Mouse (Mus musculus) urinary bladder, postnatal 25 days (tissue): ENCODE measurements around the gene Cyp19a1.

ENCODE experiments used
- DNase-seq: peaks from one replicate; pipeline ENCODE4 v3.0.0; 2022; ENCODE audit warnings: low spot score

Gene Cyp19a1

DNA sequence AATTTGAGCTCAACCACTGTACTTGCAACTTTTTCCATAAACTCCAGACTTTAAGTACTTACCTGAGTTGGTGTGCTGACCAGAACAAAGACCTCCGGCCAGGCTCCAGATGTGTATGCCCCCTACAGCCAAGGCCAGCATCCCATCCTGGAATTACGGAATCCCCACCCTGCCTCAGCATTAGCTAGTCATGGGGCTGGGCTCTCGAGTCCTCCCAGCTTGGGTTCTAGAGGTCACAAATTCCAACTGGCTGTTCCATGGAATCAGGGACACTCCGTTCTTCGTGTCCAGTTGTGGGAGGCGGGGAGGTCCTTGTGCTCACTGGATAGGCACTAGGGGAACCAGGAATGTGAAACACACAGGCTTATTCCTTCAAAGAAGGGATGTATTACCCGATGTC lies at the start of gene Cyp19a1:
Cyp19a1 (minus strand) TSS at position 101 of the 400 bp plus-strand sequence.
- no peak for DNase-seq

DNA sequence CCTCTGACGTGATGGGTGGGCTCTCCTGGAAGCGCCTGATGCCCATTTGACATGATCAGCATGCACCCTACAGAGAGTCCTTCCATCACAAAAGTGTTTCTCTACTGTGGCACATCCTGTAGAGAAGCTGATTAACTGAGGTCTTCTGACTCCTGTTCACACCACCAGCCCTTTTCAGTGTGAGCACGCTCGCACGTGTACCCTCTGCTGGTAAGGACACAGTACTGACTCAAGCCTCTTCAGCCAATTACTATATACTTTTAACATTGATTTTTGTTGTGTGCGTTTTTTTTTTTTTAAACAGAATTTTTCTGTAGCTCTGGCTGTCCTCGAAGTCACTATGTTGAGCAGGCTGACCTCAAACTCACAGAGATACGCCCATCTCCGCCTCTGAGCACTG lies 48.5 kb upstream of the Cyp19a1 start:
- no peak for DNase-seq

DNA sequence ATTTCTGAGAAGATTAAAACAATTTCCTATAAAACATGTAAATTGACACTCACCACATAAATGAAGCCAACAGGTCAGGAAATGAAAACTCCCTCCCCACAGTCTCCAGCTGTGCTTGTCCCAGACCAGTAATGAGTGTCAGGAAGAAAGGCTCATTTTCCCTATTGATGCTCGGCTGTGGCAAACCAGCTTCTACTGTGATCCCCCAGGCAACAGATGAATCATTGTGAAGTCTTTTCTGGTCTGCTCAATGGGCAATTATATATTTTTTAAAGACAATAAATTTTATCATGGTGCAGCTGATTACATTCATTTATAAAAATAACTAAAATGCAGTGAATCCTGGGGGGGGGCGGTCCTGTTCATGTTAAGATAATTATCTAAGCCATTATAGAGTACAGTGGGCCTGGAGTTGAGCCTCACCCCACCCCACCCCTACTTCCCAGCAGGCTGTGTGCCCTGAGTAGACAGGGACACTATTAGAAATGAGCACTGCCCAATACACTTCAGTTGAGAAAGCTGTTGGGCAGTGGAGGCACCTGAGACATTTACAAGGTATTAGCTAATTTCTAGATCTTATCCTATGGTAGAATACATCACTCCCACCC lies 40.9 kb upstream of the Cyp19a1 start:
- no peak for DNase-seq

DNA sequence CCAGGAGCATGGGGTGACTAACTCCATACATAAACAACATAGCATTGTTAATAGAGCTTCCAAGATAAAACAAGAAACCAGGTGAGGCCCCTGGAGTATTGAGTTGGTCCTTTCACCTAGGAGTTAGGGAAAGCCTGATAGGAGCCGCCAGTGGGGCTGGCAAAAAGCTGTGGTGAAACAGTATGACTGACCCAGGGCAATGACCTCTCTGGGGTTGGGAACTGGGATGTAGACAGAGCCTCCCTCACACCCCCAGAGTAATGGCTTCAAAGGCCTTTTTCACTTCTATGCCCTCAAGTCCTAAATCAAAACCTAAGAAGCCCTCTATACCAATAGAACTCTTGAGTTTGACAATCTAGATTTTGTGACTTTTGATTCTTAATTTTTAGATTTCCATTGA lies 40.3 kb upstream of the Cyp19a1 start:
- DNase-seq: no peak

DNA sequence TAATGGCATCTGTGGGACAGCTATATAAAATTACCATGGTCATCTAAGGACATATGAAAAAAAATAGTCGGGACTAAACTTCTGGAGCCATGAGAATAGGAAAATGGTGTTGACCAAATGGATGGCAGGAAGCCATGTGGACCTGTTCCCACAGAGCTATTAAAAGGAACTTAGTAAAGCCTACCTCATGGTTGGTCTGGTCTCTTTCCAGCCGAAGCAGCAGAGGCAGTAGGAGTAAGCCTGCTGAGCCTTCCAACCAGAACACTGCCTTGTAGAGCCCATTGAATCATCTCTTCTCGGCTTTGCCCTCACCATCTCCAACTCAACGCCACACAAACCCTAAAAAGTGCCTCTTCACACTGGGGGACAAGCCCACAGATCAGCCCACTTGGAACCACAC lies 33.3 kb upstream of the Cyp19a1 start:
- DNase-seq: no peak

GRCm38 (mm10) chr9:54299792-54300191 lies 31.9 kb upstream of the Cyp19a1 start:
- no peak for DNase-seq

DNA sequence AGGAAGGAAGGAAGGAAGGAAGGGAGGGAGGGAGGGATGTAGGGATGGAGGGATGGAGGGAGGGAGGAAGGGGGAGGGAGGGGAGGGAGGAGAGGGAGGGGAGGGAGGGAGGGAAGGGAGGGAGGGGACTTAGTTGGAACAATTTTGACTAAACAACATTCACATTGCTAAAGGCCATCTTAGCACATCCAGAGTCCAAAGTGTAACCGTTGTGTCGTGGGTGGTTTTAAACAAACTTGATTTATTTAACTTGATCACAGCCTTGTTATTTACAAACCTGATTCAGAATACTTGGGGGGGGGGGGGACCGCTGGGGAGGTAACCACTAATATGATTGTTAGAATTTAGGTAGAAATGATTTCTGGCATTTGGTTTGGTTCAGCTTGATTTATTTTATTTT lies 31.5 kb upstream of the Cyp19a1 start:
- DNase-seq: no peak

- DNase-seq: no peak
Observed at GRCm38 (mm10) chr9:54287804-54288203, 19.9 kb upstream of the Cyp19a1 start.

DNA sequence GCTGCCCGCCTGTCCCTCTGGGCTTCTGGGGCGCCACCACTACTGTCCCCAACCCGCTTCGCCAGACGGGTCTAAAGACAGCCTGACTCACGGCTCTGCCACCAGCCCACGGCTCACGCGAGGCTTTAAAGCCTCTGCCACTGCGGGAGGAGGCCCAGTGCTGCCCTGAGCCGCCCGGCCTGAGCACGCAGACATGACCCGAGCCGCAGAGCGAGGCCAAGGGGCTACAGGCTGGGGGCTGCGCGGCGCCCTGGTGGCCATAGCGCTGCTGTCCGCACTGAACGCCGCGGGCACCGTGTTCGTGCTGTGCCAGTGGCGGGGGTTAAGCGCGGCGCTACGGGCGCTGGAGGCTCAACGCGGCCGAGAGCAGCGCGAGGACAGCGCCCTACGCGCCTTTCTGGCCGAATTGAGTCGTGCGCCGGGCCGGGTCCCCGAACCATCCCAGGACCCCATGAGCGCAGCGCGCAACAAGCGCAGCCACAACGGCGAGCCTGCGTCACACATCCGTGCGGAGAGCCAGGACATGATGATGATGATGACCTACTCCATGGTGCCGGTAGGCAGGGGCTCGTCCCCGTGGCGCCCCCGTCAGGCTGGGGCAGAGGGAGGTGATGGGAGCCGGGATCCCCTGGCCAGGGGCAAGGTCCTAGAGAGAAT lies 18.5 kb upstream of the Cyp19a1 start, which contains the start of gene Gldn:
Gldn (plus strand) TSS at position 156 of the 657 bp plus-strand sequence.
- DNase-seq: no peak

DNA sequence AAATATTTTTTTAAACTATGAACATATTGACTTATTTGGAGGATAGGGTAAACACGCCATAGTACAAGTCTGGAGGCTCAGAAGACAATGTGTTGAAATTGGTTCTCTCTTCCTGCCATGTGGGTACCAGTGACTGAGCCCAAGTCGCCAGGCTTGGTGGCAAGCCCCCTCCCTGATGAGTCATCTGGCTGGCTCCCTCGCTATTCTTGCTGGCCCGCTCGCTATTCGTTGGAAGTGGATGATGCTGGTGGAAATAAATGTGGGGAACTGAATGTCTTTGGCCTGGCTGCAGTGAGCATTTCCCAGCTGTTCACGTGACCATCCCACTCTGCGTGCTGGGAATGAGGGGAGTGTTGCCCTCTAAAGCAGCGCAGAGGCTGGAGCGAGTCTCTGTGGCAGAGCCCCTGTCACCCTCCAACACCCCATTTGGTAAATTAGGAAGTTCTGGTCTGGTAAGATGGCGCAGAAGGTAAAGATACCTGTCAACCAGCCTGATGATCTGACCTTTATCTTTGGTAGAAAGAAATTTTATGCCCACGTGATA lies 11.2 kb upstream of the Cyp19a1 start:
- no peak for DNase-seq

DNA sequence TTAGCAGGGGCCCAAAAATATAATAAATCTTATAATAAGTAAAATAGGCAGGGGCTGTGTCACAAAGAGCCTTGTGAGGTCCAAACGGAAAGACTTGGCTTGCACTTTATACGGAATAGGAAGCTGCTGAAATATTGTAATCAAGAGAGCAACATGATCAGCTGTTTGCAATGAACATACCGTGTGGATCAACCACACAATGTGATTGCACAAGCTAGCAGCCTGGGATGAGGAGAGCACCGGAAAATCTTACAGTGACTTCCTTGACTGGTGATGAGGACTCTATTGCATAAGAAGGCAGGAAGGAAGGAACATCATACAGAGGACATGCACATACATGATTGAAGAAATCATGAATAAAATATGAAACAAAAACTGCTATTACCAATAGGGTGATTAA lies 7.4 kb upstream of the Cyp19a1 start:
- no peak for DNase-seq

GRCm38 (mm10) chr9:54270889-54271288 lies 3.0 kb upstream of the Cyp19a1 start:
- no peak for DNase-seq

GRCm38 (mm10) chr9:54269987-54270386 lies 2.1 kb upstream of the Cyp19a1 start:
- DNase-seq: no peak

GRCm38 (mm10) chr9:54264754-54265153 lies 3.2 kb downstream of the Cyp19a1 start:
- no peak for DNase-seq

GRCm38 (mm10) chr9:54244869-54245665 lies 22.8 kb downstream of the Cyp19a1 start:
- no peak for DNase-seq

GRCm38 (mm10) chr9:54227580-54227979 lies 40.3 kb downstream of the Cyp19a1 start:
- DNase-seq: no peak

GRCm38 (mm10) chr9:54216511-54216910 lies 51.4 kb downstream of the Cyp19a1 start:
- no peak for DNase-seq

DNA sequence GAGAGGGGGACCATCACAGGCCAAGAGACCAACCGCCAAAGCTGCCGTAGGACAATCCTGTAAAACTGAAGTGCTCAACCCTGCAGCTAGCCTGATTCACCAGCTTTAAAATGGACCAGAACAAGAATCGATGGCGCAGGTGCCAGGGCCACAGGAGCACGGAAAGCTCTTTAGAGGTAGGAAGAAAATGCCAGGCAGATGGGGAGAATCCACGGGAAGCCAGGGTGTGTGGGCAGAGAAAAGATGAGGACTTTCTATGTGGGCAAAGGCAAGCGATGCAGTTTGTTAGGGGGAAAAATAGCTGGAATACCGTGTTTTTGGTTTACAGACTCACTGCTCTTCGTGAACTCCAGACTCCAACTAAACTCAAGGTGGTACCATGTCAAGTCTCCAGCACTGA lies 53.0 kb downstream of the Cyp19a1 start:
- no peak for DNase-seq

DNA sequence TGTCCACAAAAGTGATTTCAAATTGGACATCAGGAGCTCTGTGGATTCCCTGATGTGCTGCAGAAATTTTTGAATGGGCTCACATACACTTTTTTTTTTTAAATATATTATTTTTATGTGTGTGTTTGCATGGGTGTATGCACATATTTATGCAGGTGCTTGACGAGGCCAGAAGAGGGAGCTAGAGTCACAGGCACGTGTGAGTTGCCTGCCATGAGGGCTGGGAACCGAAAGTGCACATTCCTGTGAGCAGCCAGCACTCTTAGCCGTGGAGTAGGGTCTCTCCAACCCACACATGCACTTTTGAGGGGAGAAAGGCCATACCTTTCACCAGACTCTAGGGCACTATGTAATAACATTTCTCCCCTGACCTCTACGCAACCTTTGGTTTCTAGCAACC lies 73.1 kb downstream of the Cyp19a1 start:
- no peak for DNase-seq

DNA sequence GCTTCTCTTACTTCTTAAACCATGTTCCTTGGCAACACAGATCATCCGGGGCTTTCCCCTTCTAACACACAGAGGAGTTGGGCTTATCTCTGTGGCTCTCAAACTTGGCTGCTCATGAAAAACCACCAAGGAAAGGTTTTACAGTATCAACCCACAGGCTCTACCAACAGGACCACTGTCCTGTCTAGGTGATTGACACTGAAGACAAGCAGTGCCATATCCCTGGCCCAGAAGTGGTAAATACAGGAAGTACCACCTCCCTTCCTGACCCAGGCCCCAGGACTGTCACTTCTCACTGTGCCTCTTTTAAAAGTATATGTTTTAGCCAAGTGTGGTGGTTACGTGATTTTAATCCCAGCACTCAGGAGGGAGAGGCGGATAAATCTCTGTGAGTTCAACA lies 76.5 kb downstream of the Cyp19a1 start:
- no peak for DNase-seq

- no peak for DNase-seq
Observed at GRCm38 (mm10) chr9:54182484-54182883, 85.4 kb downstream of the Cyp19a1 start.

DNA sequence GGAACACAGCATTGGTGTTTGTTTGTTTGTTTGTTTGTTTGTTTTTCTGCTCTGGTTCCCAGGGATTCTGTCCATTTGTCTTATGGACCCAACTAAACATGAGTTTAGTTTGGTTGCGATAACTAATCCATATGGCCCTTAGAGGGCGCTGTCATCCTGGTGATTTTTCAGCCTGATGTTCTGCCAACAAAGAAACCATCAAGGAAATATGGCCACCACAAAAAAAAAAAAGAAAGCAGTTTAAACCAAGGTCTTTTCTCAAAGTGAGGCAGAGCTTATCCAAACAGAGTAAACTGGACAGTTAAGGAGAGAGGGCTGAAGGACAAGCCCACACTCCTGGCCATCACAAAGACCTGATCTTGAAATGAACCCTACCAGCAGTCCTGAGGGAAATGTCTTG lies 86.6 kb downstream of the Cyp19a1 start:
- peak; percentile 29 for DNase-seq

DNA sequence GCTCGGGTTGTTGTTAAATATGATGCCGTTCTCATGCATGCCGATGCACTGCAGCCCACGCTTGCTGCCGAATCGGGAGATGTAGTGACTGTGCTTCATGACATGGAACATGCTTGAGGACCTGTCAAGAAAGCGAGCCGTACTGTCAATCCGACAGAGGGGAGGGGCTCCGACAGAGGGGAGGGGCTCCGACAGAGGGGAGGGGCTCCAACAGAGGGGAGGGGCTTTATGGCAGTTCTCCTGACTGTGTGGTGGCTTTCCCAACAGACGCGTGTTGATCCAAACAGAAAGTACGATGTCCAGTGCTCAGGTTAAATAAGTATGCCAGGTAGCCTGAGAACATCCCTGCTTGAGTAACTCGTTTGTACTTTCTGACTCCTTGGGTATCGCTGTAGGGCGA lies 87.7 kb downstream of the Cyp19a1 start:
- DNase-seq: no peak
